Mouse (Mus musculus): ENCODE measurements at regions not wholly inside any gene's neighbourhood (a gene's known extent, or its start where the extent isn't known, plus 50 kb on each side); places are given as distances from the start of the nearest gene placed in this dataset.
"Not testable (repeated sequence)": the region's sequence is repeated elsewhere in the genome, so short reads cannot be mapped to it uniquely, and the experiment has no call there.

DNA sequence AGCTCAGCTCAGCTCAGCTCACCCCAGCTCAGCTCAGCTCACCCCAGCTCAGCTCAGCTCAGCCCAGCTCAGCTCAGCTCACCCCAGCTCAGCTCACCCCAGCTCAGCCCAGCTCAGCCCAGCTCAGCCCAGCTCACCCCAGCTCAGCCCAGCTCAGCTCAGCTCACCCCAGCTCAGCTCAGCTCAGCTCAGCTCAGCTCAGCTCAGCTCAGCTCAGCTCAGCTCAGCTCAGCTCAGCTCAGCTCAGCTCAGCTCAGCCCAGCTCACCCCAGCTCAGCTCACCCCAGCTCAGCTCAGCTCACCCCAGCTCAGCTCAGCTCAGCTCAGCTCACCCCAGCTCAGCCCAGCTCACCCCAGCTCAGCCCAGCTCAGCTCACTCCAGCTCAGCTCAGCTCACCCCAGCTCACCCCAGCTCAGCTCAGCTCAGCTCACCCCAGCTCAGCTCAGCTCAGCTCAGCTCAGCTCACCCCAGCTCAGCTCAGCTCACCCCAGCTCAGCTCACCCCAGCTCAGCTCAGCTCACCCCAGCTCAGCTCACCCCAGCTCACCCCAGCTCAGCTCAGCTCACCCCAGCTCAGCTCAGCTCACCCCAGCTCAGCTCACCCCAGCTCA, 64.6 kb upstream of the Adam6b start:
- not testable (repeated sequence) for TF ChIP-seq CTCF (IDR thresholded peaks at IDR 0.05); POLR2A (IDR thresholded peaks at IDR 0.05; ENCODE audit: insufficient read depth, low read depth, low read length); EP300 (IDR thresholded peaks at IDR 0.05; ENCODE audit: insufficient read depth, low read depth, low read length)

Data from heart, adult 2 months (tissue).